Mouse (Mus musculus) cortical plate, adult 2 months (tissue): Measurements from ENCODE around the gene Wdr27. TPM values are rescaled to one million over a fixed set of nuclear protein-coding genes. Genes with fewer than 3 reads are reported as not detected.

Experiments used
- H3K27ac ChIP-seq: fragments of 200-500 bp; 2 replicates; pipeline ENCODE4 v1.5.1; 2012; ENCODE audit warnings: low read length, control low read depth, inconsistent platforms; ENCODE audit not compliant: insufficient read depth
- H3K4me1 ChIP-seq: fragments of 200-500 bp; 2 replicates; pipeline ENCODE4 v1.6.1; 2011; ENCODE audit warnings: low read length; ENCODE audit not compliant: control insufficient read depth, insufficient read depth
- H3K4me3 ChIP-seq: fragments of 200-500 bp; 2 replicates; pipeline ENCODE4 v1.5.1; 2011; ENCODE audit warnings: mild to moderate bottlenecking, low read length, control low read depth; ENCODE audit not compliant: insufficient read depth
- CTCF ChIP-seq: fragments of 200-500 bp; IDR thresholded peaks from 2 replicates; pipeline ENCODE4 v1.5.1; 2011; ENCODE audit warnings: mild to moderate bottlenecking, control low read depth, low read length; ENCODE audit not compliant: insufficient read depth; ENCODE audit errors: extremely low read depth
- POLR2A ChIP-seq: fragments of 200-500 bp; IDR thresholded peaks from 2 replicates; pipeline ENCODE4 v1.6.1; 2011; ENCODE audit warnings: mild to moderate bottlenecking, low read length, control low read depth; ENCODE audit not compliant: insufficient read depth; ENCODE audit errors: extremely low read depth
- polyA plus RNA-seq: library from polyadenylated mRNA; depleted of rRNA; stranded (reverse); fragments of >200 nt; gene quantifications from 2 replicates; pipeline ENCODE4 v1.2.3, GENCODE M21; 2012; rRNA removed

The Wdr27 gene
- polyA plus RNA-seq, 1 experiment = 6.0 TPM

GRCm38 (mm10) chr17:14770377-14770776 is 172.6 kb downstream of the Wdr27 start:
- Histone ChIP-seq H3K4me1 (no peaks in the 10 kb centered on the region; the same call in 1 of the 2 replicates), H3K4me3 (no peak overlapping the region), H3K27ac (no peak overlapping the region)
- no peak for TF ChIP-seq CTCF
- TF ChIP-seq POLR2A = no peak

Other genes starting within 250 kb of the Wdr27 start
- 4.5 and 4.9 TPM in 2 replicates for gene Thbs2, start 248.9 kb downstream of the Wdr27 start, polyA plus RNA-seq
- 16.6 and 17.3 TPM in 2 replicates for gene 1600012H06Rik, start within 50 bp of the Wdr27 start, polyA plus RNA-seq
- 46.4 and 46.7 TPM in 2 replicates for gene Phf10, start 18.1 kb upstream of the Wdr27 start, polyA plus RNA-seq
- gene 9030025P20Rik, start 35.3 kb upstream of the Wdr27 start, polyA plus RNA-seq = 16.3 and 16.9 TPM in 2 replicates
- gene Gm3417, start 35.6 kb upstream of the Wdr27 start, polyA plus RNA-seq = 0.61 and 0.83 TPM in 2 replicates
- gene Gm3435, start 67.0 kb upstream of the Wdr27 start, polyA plus RNA-seq = 7.6 and 9.0 TPM in 2 replicates
- gene Ermard, start 98.0 kb upstream of the Wdr27 start, polyA plus RNA-seq = 67.1 and 80.8 TPM in 2 replicates
- 0.48 TPM in 1 of 2 replicates, not detected in the other for gene Tcte3, start 98.3 kb upstream of the Wdr27 start, polyA plus RNA-seq
- 3.7 and 5.0 TPM in 2 replicates for gene Gm3448, start 98.4 kb upstream of the Wdr27 start, polyA plus RNA-seq